Mouse (Mus musculus): Measurements from ENCODE around the gene Narfl. TPM values are rescaled to one million over a fixed set of nuclear protein-coding genes. Genes with fewer than 3 reads are reported as not detected.

Narfl gene
- polyA plus RNA-seq, 1 experiment, result 12.7 TPM

GRCm38 (mm10) chr17:25832436-25833290, 59.1 kb downstream of the Narfl start:
- Histone ChIP-seq H3K27me3 (replicated peaks) (no peaks in the 10 kb centered on the region), H3K36me3 (replicated peaks; ENCODE audit: low read length) (peaks cover 72% of the 10 kb centered on the region), H3K4me1 (peaks cover 88% of the 10 kb centered on the region), H3K9me3 (no peaks in the 10 kb centered on the region), H3K4me3 (replicated peaks) (peak overlapping the region; percentile 97)
- no peak for TF ChIP-seq GATA1 (IDR thresholded peaks at IDR 0.05; ENCODE audit: borderline replicate concordance, low read length)
- peak; percentile 92 for TF ChIP-seq FLI1 (IDR thresholded peaks at IDR 0.05; ENCODE audit: low read length)

Other genes starting within 250 kb of the Narfl start
- gene Sox8, start 203.1 kb upstream of the Narfl start, polyA plus RNA-seq (2012; ENCODE audit: insufficient read depth, low replicate concordance), result 3.8 TPM in 1 of 2 replicates, not detected in the other
- 17.8 and 34.8 TPM in 2 replicates for gene Lmf1, start 194.7 kb upstream of the Narfl start, polyA plus RNA-seq (2012; ENCODE audit: insufficient read depth, low replicate concordance)
- gene Gng13, start 56.6 kb upstream of the Narfl start, polyA plus RNA-seq (2012; ENCODE audit: insufficient read depth, low replicate concordance), result not detected in 2 replicates
- gene Chtf18, start 46.4 kb upstream of the Narfl start, polyA plus RNA-seq (2012; ENCODE audit: insufficient read depth, low replicate concordance), result 4.6 and 30.7 TPM in 2 replicates
- 27.9 and 63.5 TPM in 2 replicates for gene Rpusd1, start 46.1 kb upstream of the Narfl start, polyA plus RNA-seq (2012; ENCODE audit: insufficient read depth, low replicate concordance)
- 1.1 TPM in 1 of 2 replicates, not detected in the other for gene Mslnl, start 37.7 kb upstream of the Narfl start, polyA plus RNA-seq (2012; ENCODE audit: insufficient read depth, low replicate concordance)
- gene Msln, start 19.4 kb upstream of the Narfl start, polyA plus RNA-seq (2012; ENCODE audit: insufficient read depth, low replicate concordance), result not detected in 2 replicates
- gene Haghl, start 11.9 kb downstream of the Narfl start, polyA plus RNA-seq (2012; ENCODE audit: insufficient read depth, low replicate concordance), result 14.8 and 29.7 TPM in 2 replicates
- not detected in 2 replicates for gene Ccdc78, start 12.8 kb downstream of the Narfl start, polyA plus RNA-seq (2012; ENCODE audit: insufficient read depth, low replicate concordance)
- gene Fam173a, start 19.1 kb downstream of the Narfl start, polyA plus RNA-seq (2012; ENCODE audit: insufficient read depth, low replicate concordance), result 17.4 and 23.4 TPM in 2 replicates
- gene AC134908.4, start 21.9 kb downstream of the Narfl start, polyA plus RNA-seq (2012; ENCODE audit: insufficient read depth, low replicate concordance), result not detected in 2 replicates
- gene Metrn, start 23.4 kb downstream of the Narfl start, polyA plus RNA-seq (2012; ENCODE audit: insufficient read depth, low replicate concordance), result 59.9 and 91.1 TPM in 2 replicates
- gene Fbxl16, start 35.3 kb downstream of the Narfl start, polyA plus RNA-seq (2012; ENCODE audit: insufficient read depth, low replicate concordance), result 0.15 TPM in 1 of 2 replicates, not detected in the other
- 6.4 and 8.2 TPM in 2 replicates for gene Wdr24, start 49.9 kb downstream of the Narfl start, polyA plus RNA-seq (2012; ENCODE audit: insufficient read depth, low replicate concordance)
- 2.4 and 7.8 TPM in 2 replicates for gene Jmjd8, start 55.1 kb downstream of the Narfl start, polyA plus RNA-seq (2012; ENCODE audit: insufficient read depth, low replicate concordance)
- gene Stub1, start 59.6 kb downstream of the Narfl start, polyA plus RNA-seq (2012; ENCODE audit: insufficient read depth, low replicate concordance), result 34.5 and 115 TPM in 2 replicates
- gene Rhbdl1, start 63.5 kb downstream of the Narfl start, polyA plus RNA-seq (2012; ENCODE audit: insufficient read depth, low replicate concordance), result 2.9 and 3.8 TPM in 2 replicates
- 3.0 and 5.2 TPM in 2 replicates for gene Gm20683, start 68.0 kb downstream of the Narfl start, polyA plus RNA-seq (2012; ENCODE audit: insufficient read depth, low replicate concordance)
- 59.4 and 75.2 TPM in 2 replicates for gene Rhot2, start 71.1 kb downstream of the Narfl start, polyA plus RNA-seq (2012; ENCODE audit: insufficient read depth, low replicate concordance)
- 6.0 and 10.1 TPM in 2 replicates for gene Wdr90, start 87.7 kb downstream of the Narfl start, polyA plus RNA-seq (2012; ENCODE audit: insufficient read depth, low replicate concordance)
- gene Mcrip2, start 95.0 kb downstream of the Narfl start, polyA plus RNA-seq (2012; ENCODE audit: insufficient read depth, low replicate concordance), result 77.6 and 205 TPM in 2 replicates
- gene Mettl26, start 101.3 kb downstream of the Narfl start, polyA plus RNA-seq (2012; ENCODE audit: insufficient read depth, low replicate concordance), result 22.6 and 23.9 TPM in 2 replicates
- gene Wfikkn1, start 107.1 kb downstream of the Narfl start, polyA plus RNA-seq (2012; ENCODE audit: insufficient read depth, low replicate concordance), result 1.9 and 3.1 TPM in 2 replicates
- gene Rab40c, start 146.0 kb downstream of the Narfl start, polyA plus RNA-seq (2012; ENCODE audit: insufficient read depth, low replicate concordance), result 8.8 and 24.8 TPM in 2 replicates
- 48.5 and 65.5 TPM in 2 replicates for gene Pigq, start 171.2 kb downstream of the Narfl start, polyA plus RNA-seq (2012; ENCODE audit: insufficient read depth, low replicate concordance)
- not detected in 2 replicates for gene Nhlrc4, start 171.2 kb downstream of the Narfl start, polyA plus RNA-seq (2012; ENCODE audit: insufficient read depth, low replicate concordance)
- gene A930017K11Rik, start 178.8 kb downstream of the Narfl start, polyA plus RNA-seq (2012; ENCODE audit: insufficient read depth, low replicate concordance), result not detected in 2 replicates
- gene Capn15, start 212.0 kb downstream of the Narfl start, polyA plus RNA-seq (2012; ENCODE audit: insufficient read depth, low replicate concordance), result 12.2 and 39.3 TPM in 2 replicates

All from megakaryocyte, embryonic 14.5 days (primary cell).